Mouse (Mus musculus) right cerebral cortex, postnatal 14 days (tissue): ENCODE data around the gene Actl11.

Experiments
- DNase-seq: peaks from one replicate; pipeline ENCODE4 v3.0.0; 2022

The Actl11 gene

DNA sequence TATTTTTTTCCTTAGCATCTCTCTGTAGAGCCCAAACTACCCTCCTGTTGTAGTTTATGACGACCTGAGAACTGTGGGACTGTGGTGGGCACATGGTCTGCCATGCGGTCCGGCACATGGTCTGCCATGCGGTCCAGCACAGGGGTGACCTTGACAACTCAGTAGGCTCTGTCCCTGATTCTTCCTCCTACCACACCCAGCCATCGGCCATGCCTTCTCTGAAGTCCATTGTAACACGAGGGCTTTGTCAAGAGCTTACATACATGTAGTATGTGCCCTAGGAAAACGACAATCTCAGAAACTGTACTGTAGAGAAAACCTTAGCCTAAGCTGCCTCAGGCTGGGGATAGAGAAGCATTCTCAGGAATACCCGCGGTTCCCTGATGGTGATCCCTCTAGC, 36.4 kb downstream of the Actl11 start:
- DNase-seq = no peak

DNA sequence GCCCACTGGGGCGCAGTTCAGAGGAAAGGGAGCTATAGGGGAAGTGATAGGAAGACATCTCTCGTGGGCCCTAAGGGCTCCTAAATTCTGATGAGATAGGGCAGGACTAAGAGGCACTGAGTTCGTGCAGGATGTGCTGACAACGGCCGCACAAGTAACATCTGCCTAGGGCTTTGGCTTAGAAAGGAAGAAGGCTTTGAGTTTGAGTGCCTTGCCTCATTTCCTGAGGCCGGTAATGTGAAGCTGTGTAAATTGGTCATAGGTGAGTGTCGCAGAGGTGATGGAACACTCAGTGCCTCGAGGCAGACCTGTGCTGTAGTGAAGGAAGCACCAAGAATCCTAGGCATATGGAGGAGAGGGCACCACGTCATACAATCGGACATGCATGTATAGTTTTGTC, 38.4 kb downstream of the Actl11 start:
- no peak for DNase-seq

DNA sequence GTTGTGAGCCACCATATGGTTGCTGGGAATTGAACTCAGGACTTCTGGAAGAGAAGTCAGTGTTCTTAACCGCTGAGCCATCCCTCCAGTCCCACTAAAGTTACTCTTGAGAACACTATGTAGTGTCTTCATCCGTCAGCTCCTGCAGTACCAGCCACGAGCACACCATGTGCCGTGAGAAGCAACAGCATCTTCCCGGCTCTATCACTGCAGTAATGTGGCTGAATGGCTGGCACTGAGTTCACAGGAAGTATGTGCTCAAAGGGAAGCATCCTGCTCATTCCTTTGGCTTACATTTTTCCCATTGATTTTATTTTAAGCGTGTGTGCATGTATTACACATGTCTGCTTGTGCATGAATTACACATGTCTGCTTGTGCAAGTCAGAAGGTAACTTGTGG, 39.2 kb downstream of the Actl11 start:
- no peak for DNase-seq

DNA sequence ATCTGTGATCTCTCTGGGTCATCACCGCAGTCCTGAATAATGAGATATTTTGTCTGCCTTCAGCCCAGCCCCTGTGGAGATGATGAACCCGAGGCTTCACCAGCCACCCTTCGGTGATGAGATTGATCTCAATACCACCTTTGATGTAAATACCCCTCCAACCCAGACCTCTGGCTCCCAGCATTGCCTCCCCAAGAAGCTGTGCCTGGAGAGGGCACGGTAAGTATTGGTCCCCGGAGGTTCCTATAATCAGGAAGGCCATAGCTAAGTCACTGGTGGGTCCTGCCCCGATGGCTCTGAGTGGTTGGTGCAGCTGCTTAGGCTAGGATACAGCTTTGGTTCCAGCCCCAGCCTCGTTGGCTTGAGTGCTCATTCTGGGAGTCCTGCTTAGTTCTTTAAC, 40.3 kb downstream of the Actl11 start:
- DNase-seq = no peak

DNA sequence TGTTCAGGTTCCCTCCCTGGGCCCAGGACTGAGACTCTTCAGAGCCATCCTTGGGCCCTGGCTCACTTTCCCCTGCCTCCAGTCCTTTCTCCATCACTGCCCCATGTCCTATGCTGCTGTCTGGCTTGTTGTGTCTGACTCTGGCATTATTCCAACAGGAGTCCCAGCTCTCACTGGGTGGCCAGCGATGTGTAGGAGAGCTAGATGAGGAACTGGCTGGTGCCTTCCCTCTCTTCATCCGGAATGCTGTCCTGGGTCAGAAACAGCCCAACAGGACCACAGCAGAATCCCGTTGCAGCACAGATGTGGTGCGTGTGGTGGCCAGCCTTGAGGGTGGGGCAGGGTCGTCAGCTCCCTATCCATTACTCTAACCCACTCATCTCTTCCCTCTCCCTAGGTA, 42.0 kb downstream of the Actl11 start:
- no peak for DNase-seq

DNA sequence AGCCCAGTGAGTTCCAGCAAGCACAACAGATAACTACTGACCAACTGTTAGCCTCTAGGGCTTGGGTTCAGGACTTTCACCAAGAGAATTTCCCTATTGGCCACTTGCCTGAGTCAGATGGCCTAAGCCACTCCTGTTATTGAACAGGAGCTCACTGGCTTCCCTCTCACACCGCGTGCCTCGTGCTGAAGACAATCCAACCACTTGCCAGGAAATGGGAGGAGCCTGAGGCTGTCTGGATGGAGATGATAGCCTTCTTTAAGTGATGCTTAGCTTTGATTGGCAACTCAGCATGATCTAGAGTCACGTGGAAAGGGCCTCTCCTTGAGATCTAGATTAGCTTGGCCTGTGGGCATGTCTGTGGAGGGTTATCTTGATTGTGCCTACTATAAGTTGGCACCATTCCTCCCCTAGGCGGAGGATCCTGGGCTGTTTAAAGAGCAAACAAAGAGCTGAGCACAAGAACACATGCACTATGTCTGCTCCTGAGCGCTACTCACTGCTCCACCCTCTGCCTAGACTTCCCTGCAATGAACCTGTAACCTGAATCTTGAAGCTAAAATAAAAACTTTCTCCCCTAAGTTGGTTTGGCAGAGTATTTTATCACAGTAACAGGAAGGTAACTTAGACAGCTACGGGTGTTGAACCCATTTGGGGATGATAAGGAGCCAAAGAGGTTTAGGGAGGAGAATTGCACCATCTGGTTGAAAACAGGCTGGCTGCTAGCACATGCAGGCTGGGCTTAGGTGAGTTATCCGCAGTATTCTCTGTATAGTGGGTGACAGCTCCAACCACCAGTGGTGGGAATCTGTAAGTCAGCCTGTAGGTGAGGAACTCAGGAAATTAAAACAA, 43.6 kb downstream of the Actl11 start:
- no peak for DNase-seq

DNA sequence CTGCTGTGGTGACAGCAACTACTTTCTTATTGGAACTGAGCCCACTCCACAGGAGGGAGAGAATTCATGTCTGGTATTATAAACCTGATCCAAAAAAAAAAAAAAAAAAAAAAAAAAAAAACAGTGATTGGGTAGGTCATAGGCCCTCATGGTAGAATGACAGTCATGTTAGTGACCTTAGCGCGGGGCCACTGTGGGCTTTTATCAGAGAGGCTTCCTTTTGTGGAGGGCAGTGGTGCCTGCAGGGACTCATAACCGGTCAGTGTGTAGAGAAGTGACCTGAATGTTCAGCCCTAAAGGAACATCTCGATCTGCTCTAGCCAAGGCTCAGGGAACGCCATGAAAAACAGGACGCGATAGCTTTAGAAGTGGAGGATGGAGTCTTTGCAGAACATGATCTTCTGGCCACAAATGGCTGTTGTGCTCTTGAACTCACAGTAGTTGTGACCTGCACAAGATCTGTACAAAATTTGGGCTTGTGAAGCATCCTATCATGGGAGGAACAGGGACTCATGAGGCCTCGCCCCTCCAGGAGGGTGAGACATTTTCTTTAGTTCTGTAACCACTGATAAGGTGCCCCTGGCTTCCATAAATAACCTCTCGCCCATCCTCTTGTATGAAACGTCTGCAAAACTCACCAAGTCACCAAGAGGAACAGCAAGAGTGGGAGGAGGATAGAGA, 46.4 kb downstream of the Actl11 start:
- DNase-seq = no peak

DNA sequence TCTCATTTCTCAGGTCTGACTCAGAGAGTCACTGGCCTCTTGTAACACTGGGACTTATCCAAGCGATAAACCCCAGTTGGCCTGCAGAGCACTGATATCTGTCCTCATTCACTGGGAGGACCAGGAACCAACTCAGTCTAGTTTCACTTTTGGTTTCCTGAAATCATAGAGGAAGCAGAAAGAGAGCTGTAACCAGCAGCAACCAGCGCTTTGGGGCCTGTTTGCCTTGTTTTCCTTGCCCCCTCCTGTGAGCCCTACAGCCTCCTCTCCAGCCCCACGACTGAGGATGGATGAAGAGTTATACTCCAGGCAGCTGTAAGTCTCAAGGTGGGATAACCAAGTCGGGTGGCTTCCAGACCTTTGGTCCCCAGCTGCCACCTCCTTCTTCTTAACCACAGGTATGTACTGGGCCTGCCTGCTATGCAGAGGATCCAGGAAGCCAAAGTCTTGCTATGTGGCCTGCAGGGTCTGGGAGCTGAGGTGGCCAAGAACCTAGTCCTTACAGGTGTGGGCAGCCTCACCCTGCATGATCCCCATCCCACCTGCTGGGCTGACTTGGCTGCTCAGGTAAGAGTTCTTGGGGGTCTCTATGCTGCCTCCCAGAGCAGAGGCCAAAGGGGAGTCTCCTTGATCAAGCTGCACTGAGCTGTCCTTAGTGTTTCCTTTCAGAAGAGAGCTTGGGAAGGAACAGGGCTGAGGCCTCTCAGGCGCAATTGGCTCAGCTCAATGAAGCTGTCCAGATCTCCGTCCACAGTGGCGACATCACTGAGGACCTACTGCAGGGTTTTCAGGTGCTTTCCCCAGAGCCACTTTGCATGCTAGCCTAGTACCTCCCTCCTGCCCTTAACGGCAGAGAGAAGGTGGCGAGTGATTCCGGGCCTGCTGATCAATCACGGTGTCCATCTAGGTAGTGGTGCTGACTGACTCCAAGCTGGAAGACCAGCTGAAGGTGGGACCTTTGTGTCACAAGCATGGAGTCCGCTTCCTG, 47.4 kb downstream of the Actl11 start, which contains the start of gene Uba7:
Gene Uba7 (plus strand): TSS at position 107 of the 988 bp plus-strand sequence.
- DNase-seq = no peak

DNA sequence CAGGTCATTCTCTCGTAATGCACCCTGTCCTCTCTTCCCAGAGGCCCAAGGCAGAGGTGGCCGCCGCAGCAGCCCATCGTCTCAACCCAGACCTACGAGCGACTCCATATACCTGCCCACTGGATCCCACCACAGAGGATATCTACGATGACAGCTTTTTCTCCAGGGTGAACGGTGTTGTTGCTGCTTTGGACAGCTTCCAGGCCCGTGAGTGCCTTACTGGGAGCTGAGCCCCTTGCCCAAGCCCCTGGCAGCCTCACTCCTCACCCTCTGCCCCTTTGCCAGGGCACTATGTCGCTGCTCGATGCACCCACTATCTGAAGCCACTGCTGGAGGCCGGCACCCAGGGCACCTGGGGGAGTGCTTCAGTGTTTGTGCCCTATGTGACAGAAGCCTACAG, 50.5 kb downstream of the Actl11 start:
- no peak for DNase-seq
